Mouse (Mus musculus): Measurements from ENCODE around the gene Ctnnbl1. TPM values are rescaled to one million over a fixed set of nuclear protein-coding genes. Genes with fewer than 3 reads are reported as not detected.

Ctnnbl1 gene
- polyA plus RNA-seq, 1 experiment: 21.8 TPM

DNA sequence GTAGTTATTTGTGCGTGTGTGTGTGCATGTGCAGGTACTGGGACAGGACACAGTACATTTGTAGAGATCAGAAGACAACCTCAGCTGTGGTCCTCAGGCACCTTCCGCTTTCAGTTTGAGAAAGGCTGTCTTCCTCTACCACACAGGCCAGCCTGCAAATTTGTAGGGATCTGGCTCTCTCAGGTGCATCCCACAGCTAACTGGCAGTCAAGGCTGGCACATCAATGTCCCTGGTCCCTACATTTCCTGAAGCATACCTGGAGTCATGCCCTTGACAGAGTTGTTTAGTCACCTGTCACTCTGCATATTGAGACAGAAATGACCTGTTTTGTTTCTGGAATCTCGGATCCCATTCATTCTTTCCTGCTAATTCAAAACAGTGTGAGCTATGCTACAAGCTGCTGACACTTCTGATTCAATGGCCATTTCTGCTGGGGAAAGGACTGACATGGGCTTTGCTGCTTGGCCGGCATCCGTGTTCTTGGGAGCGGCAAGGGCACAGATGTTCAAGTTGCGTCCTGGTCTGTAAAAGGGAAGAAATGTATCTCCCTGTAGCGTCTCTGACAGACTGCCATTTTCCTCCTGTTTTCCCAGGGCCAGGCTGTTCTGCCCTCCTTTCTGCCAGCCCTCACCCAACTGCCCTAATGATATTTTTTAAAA is 53.8 kb downstream of the Ctnnbl1 start:
- 92% methylated on average over 8 of the region's 8 CpGs for WGBS
- DNase-seq (ENCODE audit: low read depth, low spot score): no peak

DNA sequence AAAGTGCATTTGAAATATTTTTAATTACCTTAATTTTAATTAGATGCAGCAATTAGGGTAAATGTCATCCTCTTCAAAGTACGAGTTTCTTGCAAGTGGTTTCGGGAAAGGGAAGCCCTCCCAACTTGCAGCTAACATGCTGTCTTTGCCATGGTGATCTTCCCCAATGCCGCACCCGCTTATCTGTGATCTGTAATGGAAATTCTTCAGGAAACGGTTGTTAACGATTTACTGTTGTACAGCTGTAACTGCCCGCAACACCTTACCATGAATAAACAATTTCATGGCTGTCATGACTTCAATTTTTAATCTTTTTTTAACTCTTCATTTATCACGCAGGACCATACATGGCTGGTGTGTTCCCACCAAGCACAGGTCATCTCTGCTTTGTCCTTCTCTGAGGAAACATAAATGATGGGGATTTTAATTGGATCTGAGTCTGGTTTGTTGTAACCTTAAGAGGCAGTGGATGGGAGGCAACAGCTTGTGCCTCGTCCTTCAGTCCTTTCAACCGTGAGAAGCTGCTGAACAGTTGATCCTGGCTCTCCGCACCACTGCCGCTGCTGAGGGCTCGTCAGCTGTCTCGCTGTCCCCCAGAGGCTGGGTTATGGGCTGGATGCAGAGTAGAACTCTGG is 54.4 kb downstream of the Ctnnbl1 start:
- WGBS: 88% methylated on average over 14 of the region's 14 CpGs
- DNase-seq (ENCODE audit: low read depth, low spot score): no peak

DNA sequence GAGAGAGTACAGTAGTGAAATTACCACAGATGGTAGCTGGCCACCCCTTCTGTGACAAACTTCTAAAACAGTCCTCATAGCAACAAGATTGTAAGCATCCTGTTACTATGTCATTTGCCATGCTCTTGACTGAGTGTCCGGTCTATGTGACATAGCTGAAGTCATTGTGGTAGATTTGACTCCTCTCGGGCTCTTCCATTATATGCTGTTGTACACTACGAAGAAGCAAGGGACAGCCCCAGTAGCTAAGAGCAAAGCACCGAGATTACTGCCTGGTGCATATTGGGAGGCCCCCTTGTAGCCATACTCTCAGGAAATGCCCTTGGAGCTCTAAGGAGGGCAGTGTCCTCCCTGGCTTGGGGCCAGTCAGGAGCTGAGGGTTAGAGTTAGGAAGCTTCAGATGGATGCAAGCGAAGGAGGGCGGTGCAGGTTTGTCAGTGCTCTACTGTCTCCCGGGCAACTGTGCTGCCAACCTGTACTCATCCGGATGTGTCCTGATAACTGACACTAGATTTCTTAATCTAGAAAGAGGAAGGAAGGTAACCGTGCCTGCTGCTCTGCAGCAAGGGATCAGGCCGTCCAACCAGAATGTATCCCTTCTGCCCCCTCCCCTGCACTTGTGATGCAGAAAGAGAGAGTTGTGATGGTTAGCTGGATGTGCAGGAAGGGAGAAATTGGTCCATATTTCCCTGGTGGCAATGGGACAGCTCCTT is 55.8 kb downstream of the Ctnnbl1 start:
- 92% methylated on average over 10 of the region's 10 CpGs for whole genome bisulfite sequencing
- no peak for DNase-seq (ENCODE audit: low read depth, low spot score)

DNA sequence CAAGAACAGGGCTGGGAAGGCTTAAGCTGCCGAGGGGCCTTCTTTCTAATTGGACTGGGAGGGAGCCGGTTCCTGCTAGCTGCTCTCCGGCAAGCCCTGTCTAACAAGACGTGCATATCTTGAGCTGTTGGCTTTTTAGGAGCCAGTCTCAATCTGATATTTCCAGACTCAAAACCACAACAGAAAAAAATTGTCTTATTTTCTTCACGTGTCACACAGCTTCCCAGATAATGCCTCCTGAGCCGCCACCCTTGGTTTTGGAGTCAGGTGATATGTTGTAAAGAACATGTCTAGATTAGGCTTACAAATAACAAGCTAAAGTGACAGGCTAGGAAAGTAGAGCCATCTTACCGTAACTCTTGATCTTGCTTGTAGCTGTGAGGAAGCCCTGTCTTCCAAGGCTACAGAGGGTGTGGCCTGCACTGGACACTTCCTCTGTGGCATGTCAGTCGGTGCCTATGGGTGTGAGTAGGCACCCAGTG is 56.7 kb downstream of the Ctnnbl1 start:
- no peak for DNase-seq (ENCODE audit: low read depth, low spot score)
- 75% methylated on average over 8 of the region's 8 CpGs for WGBS

GRCm38 (mm10) chr2:157795627-157796423 is 58.6 kb downstream of the Ctnnbl1 start:
- no peak for DNase-seq (ENCODE audit: low read depth, low spot score)
- 96% methylated on average over 1 of the region's 1 CpGs for WGBS

- 96% methylated on average over 9 of the region's 9 CpGs for WGBS
- no peak for DNase-seq (ENCODE audit: low read depth, low spot score)
Observed at GRCm38 (mm10) chr2:157799533-157799932, 62.3 kb downstream of the Ctnnbl1 start.

GRCm38 (mm10) chr2:157800288-157800687 is 63.1 kb downstream of the Ctnnbl1 start:
- WGBS: 96% methylated on average over 2 of the region's 2 CpGs
- no peak for DNase-seq (ENCODE audit: low read depth, low spot score)

DNA sequence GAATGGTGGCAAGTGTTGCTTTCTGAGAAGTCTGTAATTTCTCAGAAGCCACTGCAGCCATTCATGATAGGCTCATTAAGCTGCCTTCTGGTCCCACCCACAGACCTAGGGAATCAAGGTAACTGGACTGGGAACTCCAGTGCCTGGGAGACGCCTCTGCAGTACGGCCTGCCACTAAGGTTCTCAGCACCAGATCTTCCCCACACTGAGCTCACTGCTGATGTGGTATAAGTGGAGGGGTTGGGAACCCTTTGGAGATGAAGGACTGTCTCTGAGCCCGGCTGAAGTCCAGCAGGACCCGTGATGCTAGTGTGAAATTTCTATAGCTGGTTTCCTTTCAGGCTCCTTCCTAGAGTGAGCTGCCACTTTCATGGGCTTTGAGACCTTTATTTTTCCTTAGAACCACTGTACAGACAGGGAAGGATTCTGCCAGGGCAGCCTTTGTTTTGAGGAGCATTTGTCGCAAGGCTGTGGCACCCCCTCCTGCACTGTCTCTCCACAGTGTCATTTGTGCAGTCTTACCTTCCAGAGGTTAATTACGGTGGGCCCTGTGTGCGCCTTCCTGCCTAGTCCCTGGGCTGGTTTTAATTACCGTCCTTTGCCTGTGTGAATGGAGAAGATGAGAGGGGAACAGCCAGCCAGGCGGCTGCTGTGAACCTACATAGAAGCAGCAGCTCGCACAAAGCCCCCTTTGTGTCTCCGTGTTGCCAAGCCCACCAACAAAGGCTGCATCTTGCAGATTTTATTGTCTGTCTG is 63.7 kb downstream of the Ctnnbl1 start:
- 48% methylated on average over 11 of the region's 11 CpGs for WGBS
- no peak for DNase-seq (ENCODE audit: low read depth, low spot score)

DNA sequence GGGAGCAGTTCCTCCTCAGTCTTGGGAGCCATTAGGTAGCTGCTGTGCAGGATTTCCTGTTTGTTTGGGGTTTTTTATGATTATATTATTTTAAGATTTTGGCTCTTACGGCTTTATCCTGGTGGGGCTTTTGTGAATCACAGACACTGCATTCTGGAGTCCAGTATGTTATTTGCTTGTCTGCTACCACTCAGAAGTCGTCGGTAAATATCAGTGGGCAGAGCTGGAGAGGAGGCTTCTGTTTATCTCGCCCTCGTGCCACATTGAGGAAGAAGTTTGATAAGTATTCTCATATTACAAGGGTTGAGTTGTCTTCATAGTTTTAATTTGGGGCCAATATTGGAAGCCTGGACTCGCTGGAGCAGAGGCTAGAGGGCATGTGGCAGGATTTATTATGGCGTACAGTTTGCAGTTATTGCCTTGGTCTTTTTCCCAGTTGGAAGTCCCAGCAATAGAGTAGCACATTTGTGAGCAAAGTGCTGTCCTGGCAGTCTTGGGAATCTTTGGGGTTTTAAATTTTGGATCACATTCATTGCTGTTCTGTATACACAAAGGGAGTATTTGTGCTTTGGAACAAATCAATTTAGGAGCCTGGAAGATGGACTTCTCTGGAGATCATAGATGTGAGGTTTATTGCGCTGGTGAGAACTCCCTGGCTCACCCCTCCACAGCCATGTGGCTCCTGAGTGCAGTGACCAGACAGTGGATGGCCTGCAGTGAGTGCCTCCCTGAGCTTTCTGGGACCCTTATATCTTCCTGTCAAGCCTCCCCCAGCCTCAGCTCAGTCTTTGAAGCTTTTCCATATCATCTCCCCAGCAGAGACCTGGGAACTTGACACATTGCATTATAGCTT is 64.5 kb downstream of the Ctnnbl1 start:
- WGBS: 29% methylated on average over 8 of the region's 8 CpGs

GRCm38 (mm10) chr2:157802666-157803065 is 65.5 kb downstream of the Ctnnbl1 start:
- WGBS: 86% methylated on average over 5 of the region's 5 CpGs
- no peak for DNase-seq (ENCODE audit: low read depth, low spot score)

More for the DNA sequence above, 64.5 kb downstream of the Ctnnbl1 start:
- no peak for DNase-seq (ENCODE audit: low read depth, low spot score)

- 91% methylated on average over 3 of the region's 3 CpGs for WGBS
- DNase-seq (ENCODE audit: low read depth, low spot score): no peak
Observed at GRCm38 (mm10) chr2:157804388-157804787, 67.2 kb downstream of the Ctnnbl1 start.

- DNase-seq (ENCODE audit: low read depth, low spot score): no peak
- WGBS: 66% methylated on average over 3 of the region's 3 CpGs
Observed at GRCm38 (mm10) chr2:157805091-157805490, 67.9 kb downstream of the Ctnnbl1 start.

DNA sequence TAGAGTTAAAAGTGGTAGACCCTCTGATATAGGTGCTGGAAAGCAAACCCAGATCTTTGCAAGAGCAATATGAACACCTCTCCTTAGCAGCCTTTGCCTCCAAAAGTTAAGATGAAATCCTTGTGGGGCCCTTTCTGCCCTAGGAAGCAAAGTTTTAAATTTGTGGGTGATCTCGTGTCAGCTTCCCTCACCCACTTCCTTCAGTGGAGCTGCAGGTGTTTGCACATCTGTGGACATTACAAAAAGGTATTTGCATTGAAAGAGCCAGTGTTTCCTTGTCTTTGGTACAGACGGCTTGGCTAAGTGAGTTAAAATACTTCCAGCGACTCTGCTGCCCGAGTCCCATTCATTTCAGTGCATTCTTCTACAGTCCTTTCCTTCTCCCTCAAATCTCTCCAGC is 69.9 kb downstream of the Ctnnbl1 start:
- no peak for DNase-seq (ENCODE audit: low read depth, low spot score)
- WGBS: 85% methylated on average over 4 of the region's 4 CpGs

DNA sequence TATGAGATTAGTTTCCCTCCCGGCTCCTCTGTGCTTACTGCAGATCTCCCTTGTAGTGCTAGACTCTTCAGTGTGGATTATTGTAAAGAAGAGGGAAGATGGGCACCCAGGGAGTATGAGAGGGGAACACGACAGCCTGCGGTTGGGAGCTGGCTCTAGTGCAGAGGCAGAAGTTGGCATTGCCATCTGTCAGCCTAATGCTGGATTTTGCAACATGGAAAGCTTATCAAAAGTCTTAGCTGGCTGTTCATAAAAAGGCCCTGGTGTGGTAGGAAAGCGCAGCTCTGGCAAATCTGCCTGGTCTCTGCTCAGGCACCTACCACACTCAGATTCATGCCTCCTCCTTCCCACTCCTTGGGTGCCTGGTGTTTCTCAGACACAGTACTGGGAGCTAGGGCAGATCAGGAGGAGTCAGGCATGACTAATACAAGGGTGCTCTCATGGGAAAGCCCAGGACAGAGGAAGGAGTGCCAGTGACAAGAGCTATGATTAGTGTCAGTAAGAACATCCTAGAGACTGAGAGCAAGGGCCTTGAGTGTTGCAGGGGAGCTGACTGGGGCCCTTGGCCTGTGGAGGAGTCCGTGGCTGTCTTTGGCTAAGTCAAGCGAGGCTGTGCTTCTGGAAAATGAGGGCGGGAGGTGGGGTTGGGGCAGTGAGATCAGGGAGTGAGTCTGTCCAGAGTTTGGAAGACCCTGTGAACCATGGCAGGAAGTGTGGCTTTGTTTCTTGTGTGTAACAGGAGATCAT is 70.6 kb downstream of the Ctnnbl1 start:
- DNase-seq (ENCODE audit: low read depth, low spot score): no peak
- WGBS: 82% methylated on average over 7 of the region's 7 CpGs

GRCm38 (mm10) chr2:157808368-157808923 is 71.2 kb downstream of the Ctnnbl1 start:
- 86% methylated on average over 7 of the region's 7 CpGs for WGBS
- no peak for DNase-seq (ENCODE audit: low read depth, low spot score)

GRCm38 (mm10) chr2:157809341-157809740 is 72.1 kb downstream of the Ctnnbl1 start:
- WGBS: 95% methylated on average over 6 of the region's 6 CpGs
- no peak for DNase-seq (ENCODE audit: low read depth, low spot score)

- DNase-seq (ENCODE audit: low read depth, low spot score): no peak
- WGBS: 88% methylated on average over 1 of the region's 1 CpGs
Observed at GRCm38 (mm10) chr2:157810749-157811148, 73.5 kb downstream of the Ctnnbl1 start.

Data from large intestine, adult 2 months (tissue).